Mouse (Mus musculus): ENCODE results near the gene Epn3. TPM values are rescaled to one million over a fixed set of nuclear protein-coding genes. Genes with fewer than 3 reads are reported as not detected.

Gene Epn3
- polyA plus RNA-seq, 1 experiment from 2014 or later = 0.84 TPM

- no peaks in the 10 kb centered on the region for H3K9me3 ChIP-seq (ENCODE audit: control insufficient read depth, low read length)
- H3K4me2 ChIP-seq = no peak overlapping the region
- H3K9ac ChIP-seq (ENCODE audit: low read depth, low read length) = no peak overlapping the region
- no peaks in the 10 kb centered on the region for H3K36me3 ChIP-seq (ENCODE audit: control insufficient read depth, insufficient read depth, low read length)
- 71% methylated on average over 10 of the region's 10 CpGs for WGBS
- no peak for ATAC-seq (replicated peaks; ENCODE audit: low FRiP score)
- H3K4me3 ChIP-seq (ENCODE audit: low read depth, low read length) = no peak overlapping the region
- H3K27ac ChIP-seq (ENCODE audit: low read depth, low read length) = no peak overlapping the region
- peaks cover 22% of the 10 kb centered on the region for H3K27me3 ChIP-seq (replicated peaks; ENCODE audit: control insufficient read depth, insufficient read depth, low read length)
- H3K4me1 ChIP-seq (replicated peaks; ENCODE audit: control insufficient read depth, insufficient read depth, low read length) = no peaks in the 10 kb centered on the region
- DNase-seq (ENCODE audit: low spot score) = no peak
Observed at GRCm38 (mm10) chr11:94508976-94509375, 9.2 kb upstream of the Epn3 start.

DNA sequence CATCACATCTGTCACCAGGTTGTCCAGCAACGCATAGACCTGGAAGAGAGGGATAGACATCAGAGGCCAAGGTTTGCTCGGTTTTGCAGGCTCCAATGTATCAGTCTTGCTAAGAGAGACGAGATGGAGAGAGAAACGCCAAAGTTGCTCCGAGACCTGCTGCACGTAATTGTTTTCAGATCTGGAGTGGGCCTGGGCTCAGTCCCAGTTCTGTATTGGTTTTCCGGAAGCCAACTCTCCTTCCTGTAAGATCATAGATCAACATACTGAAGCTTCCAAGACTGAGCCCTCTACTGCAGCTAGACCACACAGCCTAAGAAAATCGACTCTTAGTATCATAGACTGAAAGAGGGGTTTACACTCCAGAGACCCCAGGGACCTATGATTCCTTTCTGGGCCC is 1.7 kb upstream of the Epn3 start:
- no peaks in the 10 kb centered on the region for H3K36me3 ChIP-seq (ENCODE audit: control insufficient read depth, insufficient read depth, low read length)
- no peaks in the 10 kb centered on the region; the same call in 1 of the 2 replicates for H3K4me1 ChIP-seq (replicated peaks; ENCODE audit: control insufficient read depth, insufficient read depth, low read length)
- peaks cover 67% of the 10 kb centered on the region for H3K27me3 ChIP-seq (replicated peaks; ENCODE audit: control insufficient read depth, insufficient read depth, low read length)
- DNase-seq (ENCODE audit: low spot score) (no peak), ATAC-seq (replicated peaks; ENCODE audit: low FRiP score) (no peak)
- no peak overlapping the region for H3K27ac ChIP-seq (ENCODE audit: low read depth, low read length)
- H3K4me3 ChIP-seq (ENCODE audit: low read depth, low read length) = no peak overlapping the region
- WGBS = 85% methylated on average over 8 of the region's 8 CpGs
- no peak overlapping the region for H3K4me2 ChIP-seq
- H3K9ac ChIP-seq (ENCODE audit: low read depth, low read length) = no peak overlapping the region
- no peaks in the 10 kb centered on the region for H3K9me3 ChIP-seq (ENCODE audit: control insufficient read depth, low read length)

DNA sequence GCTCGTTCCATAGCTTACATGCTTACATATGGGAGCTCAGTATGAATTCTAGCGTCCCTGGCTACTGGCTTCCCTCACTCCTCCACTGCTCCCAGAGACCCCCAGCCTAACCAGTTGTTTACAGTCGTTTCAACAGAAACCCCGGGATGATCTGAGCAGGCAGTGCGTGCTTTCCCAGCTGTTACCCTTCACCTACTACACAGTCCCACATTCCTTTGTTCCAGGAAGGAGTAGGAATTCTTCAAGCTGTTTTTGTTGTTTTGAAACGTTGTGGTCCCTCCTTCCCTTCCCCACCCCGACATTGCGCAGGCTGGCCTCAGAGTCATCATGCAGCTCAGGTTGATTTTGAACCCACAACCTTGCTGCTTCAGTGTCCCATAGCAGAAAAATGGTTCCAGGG is 588 bp upstream of the Epn3 start:
- Histone ChIP-seq H3K36me3 (ENCODE audit: control insufficient read depth, insufficient read depth, low read length) (no peaks in the 10 kb centered on the region), H3K9me3 (ENCODE audit: control insufficient read depth, low read length) (no peaks in the 10 kb centered on the region), H3K4me2 (peak overlapping the region; percentile 56; the same call in 1 of the 2 replicates), H3K27me3 (replicated peaks; ENCODE audit: control insufficient read depth, insufficient read depth, low read length) (peaks cover 62% of the 10 kb centered on the region), H3K27ac (ENCODE audit: low read depth, low read length) (no peak overlapping the region), H3K4me3 (ENCODE audit: low read depth, low read length) (no peak overlapping the region), H3K9ac (ENCODE audit: low read depth, low read length) (no peak overlapping the region), H3K4me1 (replicated peaks; ENCODE audit: control insufficient read depth, insufficient read depth, low read length) (no peaks in the 10 kb centered on the region; the same call in 1 of the 2 replicates)
- ATAC-seq (replicated peaks; ENCODE audit: low FRiP score) = no peak
- no peak for DNase-seq (ENCODE audit: low spot score)
- WGBS = 24% methylated on average over 8 of the region's 8 CpGs

- no peaks in the 10 kb centered on the region for H3K9me3 ChIP-seq (ENCODE audit: control insufficient read depth, low read length)
- ATAC-seq (replicated peaks; ENCODE audit: low FRiP score) = no peak
- no peak for DNase-seq (ENCODE audit: low spot score)
- no peaks in the 10 kb centered on the region for H3K36me3 ChIP-seq (ENCODE audit: control insufficient read depth, insufficient read depth, low read length)
- peak overlapping the region; percentile 34; the same call in 1 of the 2 replicates for H3K4me3 ChIP-seq (ENCODE audit: low read depth, low read length)
- H3K4me2 ChIP-seq = peak overlapping the region; percentile 56
- H3K4me1 ChIP-seq (replicated peaks; ENCODE audit: control insufficient read depth, insufficient read depth, low read length) = no peaks in the 10 kb centered on the region; the same call in 1 of the 2 replicates
- peaks cover 54% of the 10 kb centered on the region for H3K27me3 ChIP-seq (replicated peaks; ENCODE audit: control insufficient read depth, insufficient read depth, low read length)
- no peak overlapping the region for H3K9ac ChIP-seq (ENCODE audit: low read depth, low read length)
- no peak overlapping the region for H3K27ac ChIP-seq (ENCODE audit: low read depth, low read length)
- WGBS = 13% methylated on average over 2 of the region's 2 CpGs
Observed at GRCm38 (mm10) chr11:94499035-94499434, 739 bp downstream of the Epn3 start.

DNA sequence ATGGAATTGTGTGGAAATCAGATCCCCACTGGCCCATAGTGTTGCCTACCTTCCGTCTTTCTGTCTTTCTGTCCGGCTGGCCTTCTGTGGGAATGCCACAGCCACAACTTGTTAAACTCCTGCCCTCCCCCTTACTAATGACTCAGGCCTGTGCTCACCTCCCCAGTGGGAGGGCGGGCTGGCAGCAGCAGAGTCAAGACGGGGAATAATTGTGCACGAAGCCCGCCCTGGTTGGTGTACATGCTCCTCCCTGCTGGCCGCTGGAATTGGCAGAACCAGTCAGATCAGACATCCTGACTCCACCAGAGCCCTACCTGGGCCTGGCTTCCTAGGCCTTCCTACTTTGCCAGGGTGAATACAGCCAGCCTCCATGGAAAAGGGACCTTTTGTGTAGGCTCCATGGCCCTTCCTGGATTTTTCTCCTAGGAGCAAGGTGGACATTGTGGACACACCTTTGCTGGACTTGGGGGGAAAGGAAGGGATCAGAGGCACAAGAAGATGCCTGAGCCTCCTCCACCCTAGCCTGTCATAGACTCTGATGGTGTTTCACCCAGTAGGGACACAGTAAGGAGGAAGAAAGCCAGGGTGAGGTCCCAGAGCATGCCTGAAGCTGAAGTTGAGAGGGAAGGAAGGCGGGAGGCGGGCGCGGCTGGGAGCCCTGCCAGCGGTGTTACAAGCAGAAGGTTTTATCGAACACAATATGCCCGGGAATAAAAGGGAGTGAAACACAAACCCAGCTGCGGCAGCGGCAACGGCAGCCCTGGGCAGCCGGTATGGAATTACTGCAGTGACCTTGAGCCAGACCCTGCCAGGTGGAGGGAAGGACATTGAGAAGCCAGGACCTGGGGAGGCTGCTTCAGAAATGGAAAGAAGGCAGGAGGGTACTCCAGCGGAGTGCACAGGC is 1.4 kb downstream of the Epn3 start:
- no peaks in the 10 kb centered on the region for H3K9me3 ChIP-seq (ENCODE audit: control insufficient read depth, low read length)
- no peak overlapping the region for H3K4me3 ChIP-seq (ENCODE audit: low read depth, low read length)
- H3K27me3 ChIP-seq (replicated peaks; ENCODE audit: control insufficient read depth, insufficient read depth, low read length) = peaks cover 55% of the 10 kb centered on the region
- 32% methylated on average over 19 of the region's 19 CpGs for WGBS
- no peak overlapping the region for H3K4me2 ChIP-seq
- H3K36me3 ChIP-seq (ENCODE audit: control insufficient read depth, insufficient read depth, low read length) = no peaks in the 10 kb centered on the region
- H3K9ac ChIP-seq (ENCODE audit: low read depth, low read length) = no peak overlapping the region
- no peaks in the 10 kb centered on the region; the same call in 1 of the 2 replicates for H3K4me1 ChIP-seq (replicated peaks; ENCODE audit: control insufficient read depth, insufficient read depth, low read length)
- ATAC-seq (replicated peaks; ENCODE audit: low FRiP score) (no peak), DNase-seq (ENCODE audit: low spot score) (no peak)
- H3K27ac ChIP-seq (ENCODE audit: low read depth, low read length) = no peak overlapping the region

- ATAC-seq (replicated peaks; ENCODE audit: low FRiP score) = no peak
- Histone ChIP-seq H3K9ac (ENCODE audit: low read depth, low read length) (no peak overlapping the region), H3K27ac (ENCODE audit: low read depth, low read length) (no peak overlapping the region), H3K27me3 (replicated peaks; ENCODE audit: control insufficient read depth, insufficient read depth, low read length) (peaks cover 63% of the 10 kb centered on the region), H3K36me3 (ENCODE audit: control insufficient read depth, insufficient read depth, low read length) (no peaks in the 10 kb centered on the region), H3K4me2 (no peak overlapping the region), H3K4me1 (replicated peaks; ENCODE audit: control insufficient read depth, insufficient read depth, low read length) (no peaks in the 10 kb centered on the region; the same call in none of the 2 replicates), H3K4me3 (ENCODE audit: low read depth, low read length) (no peak overlapping the region), H3K9me3 (ENCODE audit: control insufficient read depth, low read length) (no peaks in the 10 kb centered on the region)
- no peak for DNase-seq (ENCODE audit: low spot score)
- 70% methylated on average over 3 of the region's 3 CpGs for WGBS
Observed at GRCm38 (mm10) chr11:94495415-94495814, 4.4 kb downstream of the Epn3 start.

DNA sequence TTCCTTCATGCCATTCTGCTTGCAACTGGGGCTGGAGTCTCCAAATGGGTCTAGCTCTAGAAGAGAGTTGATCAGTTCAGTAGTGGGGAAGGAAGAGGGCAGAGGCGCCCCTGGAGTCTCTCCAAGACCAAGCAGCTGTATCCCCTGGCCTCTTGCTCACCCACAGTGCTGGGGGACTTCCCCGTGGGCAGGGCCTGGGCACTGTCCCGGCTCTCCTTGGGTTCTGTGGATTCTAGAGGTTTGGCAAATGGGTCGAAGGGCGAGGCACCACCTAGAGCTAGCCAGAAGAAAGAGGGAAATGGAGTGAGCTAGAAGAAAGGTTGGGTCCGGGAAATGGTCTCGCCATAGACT is 8.1 kb downstream of the Epn3 start:
- Histone ChIP-seq H3K9me3 (ENCODE audit: control insufficient read depth, low read length) (no peaks in the 10 kb centered on the region), H3K4me2 (peak overlapping the region; percentile 71), H3K4me1 (replicated peaks; ENCODE audit: control insufficient read depth, insufficient read depth, low read length) (no peaks in the 10 kb centered on the region; the same call in 1 of the 2 replicates), H3K27ac (ENCODE audit: low read depth, low read length) (no peak overlapping the region), H3K9ac (ENCODE audit: low read depth, low read length) (no peak overlapping the region), H3K36me3 (ENCODE audit: control insufficient read depth, insufficient read depth, low read length) (no peaks in the 10 kb centered on the region), H3K27me3 (replicated peaks; ENCODE audit: control insufficient read depth, insufficient read depth, low read length) (peaks cover 49% of the 10 kb centered on the region), H3K4me3 (ENCODE audit: low read depth, low read length) (peak overlapping the region; percentile 50; the same call in 1 of the 2 replicates)
- no peak for DNase-seq (ENCODE audit: low spot score)
- ATAC-seq (replicated peaks; ENCODE audit: low FRiP score) = no peak
- WGBS = 47% methylated on average over 7 of the region's 7 CpGs

GRCm38 (mm10) chr11:94491035-94491748 is 8.6 kb downstream of the Epn3 start:
- H3K36me3 ChIP-seq (ENCODE audit: control insufficient read depth, insufficient read depth, low read length) = no peaks in the 10 kb centered on the region
- no peaks in the 10 kb centered on the region for H3K9me3 ChIP-seq (ENCODE audit: control insufficient read depth, low read length)
- no peaks in the 10 kb centered on the region; the same call in 1 of the 2 replicates for H3K4me1 ChIP-seq (replicated peaks; ENCODE audit: control insufficient read depth, insufficient read depth, low read length)
- peaks cover 49% of the 10 kb centered on the region for H3K27me3 ChIP-seq (replicated peaks; ENCODE audit: control insufficient read depth, insufficient read depth, low read length)
- no peak overlapping the region for H3K27ac ChIP-seq (ENCODE audit: low read depth, low read length)
- DNase-seq (ENCODE audit: low spot score) (no peak), ATAC-seq (replicated peaks; ENCODE audit: low FRiP score) (no peak)
- 7% methylated on average over 55 of the region's 55 CpGs for WGBS
- H3K4me2 ChIP-seq = peak overlapping the region; percentile 71
- peak overlapping the region; percentile 50 for H3K4me3 ChIP-seq (ENCODE audit: low read depth, low read length)
- peak overlapping the region; percentile 59 for H3K9ac ChIP-seq (ENCODE audit: low read depth, low read length)
